Mouse (Mus musculus): ENCODE data around the gene Jarid2.
A peak's percentile ranks its signal among the peaks of the same experiment; 100 is the strongest.

The Jarid2 gene

DNA sequence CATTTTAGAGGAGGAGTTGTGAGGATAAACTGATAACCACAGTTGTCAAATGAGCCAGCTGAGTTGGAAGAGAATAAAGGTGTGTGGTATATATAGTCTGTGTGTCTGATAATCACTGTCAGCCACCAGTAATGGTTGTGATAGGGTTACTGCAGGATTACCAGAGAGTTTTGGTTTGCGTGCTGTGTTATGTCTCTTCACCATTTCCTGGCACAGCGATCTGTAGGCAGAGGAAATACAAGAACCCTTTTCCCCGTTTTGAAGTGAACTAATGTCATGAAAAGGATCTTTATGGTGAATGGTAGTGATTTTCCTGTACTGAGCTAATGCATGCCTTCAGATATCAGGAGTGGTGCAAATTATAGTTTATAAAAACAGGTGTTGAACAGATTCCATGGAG, 122.8 kb downstream of the Jarid2 start:
- DNase-seq: no peak

DNA sequence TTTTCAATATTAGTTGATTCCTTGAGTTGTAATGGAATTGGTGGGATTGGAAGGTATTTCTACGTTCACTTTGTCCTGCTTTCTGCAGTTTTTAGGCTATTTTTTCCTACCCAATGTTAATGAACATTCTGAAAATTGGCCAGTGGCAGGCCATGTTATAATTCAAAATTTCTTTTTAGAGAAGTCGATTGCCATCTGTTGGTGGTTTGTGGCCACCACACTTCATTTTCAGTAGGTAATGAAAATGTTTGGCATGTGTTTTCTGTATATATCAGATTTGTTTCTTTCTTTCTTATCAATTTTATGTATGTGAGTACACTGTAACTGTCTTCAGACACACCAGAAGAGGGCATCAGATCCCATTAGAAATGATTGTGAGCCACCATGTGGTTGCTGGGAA, 136.3 kb downstream of the Jarid2 start:
- no peak for DNase-seq

DNA sequence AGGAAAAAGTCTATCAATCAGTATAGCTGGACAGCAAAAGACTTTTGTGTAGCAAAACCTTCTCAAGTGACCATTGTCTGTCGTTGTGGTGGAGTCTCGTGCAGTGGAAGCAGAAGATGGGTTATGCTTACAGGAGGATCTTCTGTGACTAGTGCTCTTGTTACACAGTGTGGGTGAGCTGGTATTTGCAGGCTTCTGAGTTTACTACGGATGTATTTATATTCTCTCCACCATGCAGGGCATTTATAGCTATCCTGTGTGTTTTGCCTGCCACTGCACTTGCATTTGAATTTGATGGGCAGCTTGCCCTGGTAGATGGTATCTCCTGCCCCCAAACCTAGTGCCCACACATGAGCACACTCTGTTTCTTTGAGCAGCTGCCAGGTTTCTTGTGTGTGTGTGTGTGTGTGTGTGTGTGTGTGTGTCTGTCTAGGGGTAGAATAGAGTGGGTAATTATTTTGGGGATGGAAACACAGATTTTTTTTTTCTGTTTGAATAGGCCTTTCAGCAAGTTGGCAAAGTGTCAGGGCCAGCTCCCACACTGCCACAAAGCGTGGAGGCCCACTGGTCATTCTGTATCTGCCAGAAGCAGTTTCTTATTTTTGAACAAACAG, 138.9 kb downstream of the Jarid2 start:
- peak; percentile 41 for DNase-seq

DNA sequence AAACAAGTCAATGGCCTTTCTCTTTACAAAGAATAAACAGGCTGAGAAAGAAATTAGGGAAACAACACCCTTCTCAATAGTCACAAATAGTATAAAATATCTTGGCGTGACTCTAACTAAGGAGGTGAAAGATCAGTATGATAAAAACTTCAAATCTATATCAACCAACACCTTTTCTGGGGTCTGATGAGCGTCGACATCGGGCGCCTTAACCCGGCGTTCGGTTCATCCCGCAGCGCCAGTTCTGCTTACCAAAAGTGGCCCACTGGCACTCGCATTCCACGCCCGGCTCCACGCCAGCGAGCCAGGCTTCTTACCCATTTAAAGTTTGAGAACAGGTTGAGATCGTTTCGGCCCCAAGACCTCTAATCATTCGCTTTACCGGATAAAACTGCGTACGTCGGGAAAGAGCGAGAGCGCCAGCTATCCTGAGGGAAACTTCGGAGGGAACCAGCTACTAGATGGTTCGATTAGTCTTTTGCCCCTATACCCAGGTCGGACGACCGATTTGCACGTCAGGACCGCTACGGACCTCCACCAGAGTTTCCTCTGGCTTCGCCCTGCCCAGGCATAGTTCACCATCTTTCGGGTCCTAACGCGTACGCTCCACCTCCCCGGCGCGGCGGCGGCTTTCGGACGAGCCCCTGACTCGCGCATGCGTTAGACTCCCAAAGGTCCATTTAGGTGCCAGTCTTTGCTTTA, 140.3 kb downstream of the Jarid2 start:
- DNase-seq: peak; percentile 100

DNA sequence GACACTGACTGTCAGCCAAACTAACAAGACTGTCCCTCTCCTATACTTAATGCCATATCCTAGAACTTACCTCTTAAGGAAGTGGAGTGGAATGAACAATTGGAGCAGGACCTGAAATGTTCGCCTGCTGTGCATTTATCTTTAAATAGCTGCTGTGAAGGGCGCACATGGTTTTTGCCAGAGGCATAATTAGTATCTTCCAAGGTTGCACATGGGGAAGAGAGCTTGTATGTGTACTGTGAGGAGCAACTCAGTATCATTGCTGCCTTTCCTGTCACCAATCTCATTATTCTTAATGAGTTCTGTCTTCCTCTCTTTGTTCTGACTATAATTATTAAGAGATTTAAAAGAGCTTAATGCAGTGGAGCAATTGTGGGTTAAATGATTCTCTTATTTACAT, 147.5 kb downstream of the Jarid2 start:
- DNase-seq: no peak

DNA sequence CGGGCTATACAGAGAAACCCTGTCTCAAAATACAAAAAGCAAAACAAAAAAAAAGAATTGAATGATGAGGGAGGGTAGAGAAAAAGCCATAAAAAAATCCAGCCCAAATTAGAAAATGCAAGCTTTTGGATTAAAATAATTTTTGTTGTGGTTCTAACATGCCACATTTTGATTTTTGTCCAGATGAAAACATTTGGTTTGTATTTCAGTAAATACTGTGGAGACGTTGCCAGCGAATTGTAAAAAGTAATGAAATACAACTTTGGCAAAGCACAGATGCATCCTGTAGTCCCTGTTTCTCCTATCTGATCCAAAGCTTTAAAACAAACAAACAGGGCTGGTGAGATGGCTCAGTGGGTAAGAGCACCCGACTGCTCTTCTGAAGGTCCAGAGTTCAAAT, 151.7 kb downstream of the Jarid2 start:
- no peak for DNase-seq

DNA sequence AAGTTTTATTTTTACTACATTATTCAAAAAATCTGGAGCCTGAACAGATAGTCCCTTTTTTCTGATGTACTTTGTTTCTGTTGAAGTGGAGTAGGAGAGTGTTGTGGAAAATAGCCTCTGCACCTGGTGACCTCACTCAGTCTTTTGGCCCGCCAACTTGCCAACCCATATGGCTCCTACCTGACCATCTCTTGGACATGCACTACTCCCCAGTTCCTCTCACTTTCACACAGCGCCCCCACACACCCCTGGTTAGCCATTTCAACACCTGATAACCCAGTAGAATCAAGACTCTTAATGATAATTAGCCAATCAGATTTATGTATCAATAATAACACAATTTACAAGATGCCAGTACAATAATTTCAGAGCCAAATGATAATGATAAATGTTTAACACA, 156.9 kb downstream of the Jarid2 start:
- DNase-seq: no peak

DNA sequence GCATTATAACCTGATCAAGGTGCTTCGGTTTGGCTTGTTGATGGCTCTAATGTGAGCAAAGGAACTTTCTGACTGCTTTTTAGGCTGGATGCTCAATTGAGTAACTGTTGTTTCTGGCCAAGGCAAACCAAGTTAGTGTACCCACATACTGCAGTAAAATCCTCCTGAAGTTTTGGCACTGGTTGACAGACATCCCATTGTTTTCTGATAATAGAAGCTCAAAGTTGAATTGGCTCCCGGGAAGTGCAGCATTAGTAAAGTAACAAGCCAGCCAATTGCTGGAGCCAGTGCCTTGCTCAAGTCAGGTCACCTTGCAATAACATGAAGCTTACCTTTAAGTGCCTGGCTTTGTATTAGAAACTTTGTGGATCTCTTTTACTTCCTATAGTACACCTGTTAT, 161.3 kb downstream of the Jarid2 start:
- DNase-seq: no peak

DNA sequence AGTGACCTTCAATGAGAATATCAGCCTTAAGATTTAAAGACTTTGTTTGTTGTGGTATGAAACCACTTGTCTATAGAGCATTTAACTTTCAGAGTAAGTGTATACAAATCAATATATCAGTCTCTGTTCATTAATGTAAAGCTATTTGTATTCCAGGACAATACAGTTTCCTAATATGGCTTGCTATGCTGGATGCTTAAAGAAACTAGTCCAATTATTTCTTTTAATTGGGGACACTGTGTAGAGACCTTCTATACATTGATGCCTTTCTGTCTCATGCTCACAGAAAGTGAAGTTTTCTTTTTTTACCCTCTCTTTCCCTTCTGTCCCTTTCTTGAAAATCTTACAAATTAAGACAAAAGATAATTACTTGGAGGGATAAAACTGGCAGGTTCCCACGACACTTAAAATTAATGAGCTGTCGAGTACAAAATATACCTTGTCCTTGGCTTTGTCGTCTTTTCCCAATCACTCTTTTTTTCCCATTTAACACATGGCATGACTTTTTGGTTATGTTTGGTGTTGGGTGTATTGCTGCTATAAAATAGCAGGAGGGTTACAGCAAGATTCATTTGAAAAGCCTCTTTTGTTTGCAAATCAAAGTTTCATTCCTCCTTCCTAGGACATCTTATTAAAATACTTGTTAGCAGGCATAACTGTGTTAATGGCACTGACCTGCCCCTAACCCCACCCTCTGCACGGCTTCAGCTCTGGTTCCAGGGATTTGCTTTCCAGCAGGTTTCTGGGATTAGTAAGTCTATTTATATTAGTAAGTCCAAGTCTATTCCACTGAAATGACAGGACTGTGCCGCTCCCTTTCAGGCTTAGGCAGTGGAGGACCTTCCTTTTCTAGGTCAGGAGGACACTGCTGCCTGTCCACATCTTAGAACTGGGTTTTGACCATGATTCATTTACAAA, 162.8 kb downstream of the Jarid2 start:
- DNase-seq: no peak

DNA sequence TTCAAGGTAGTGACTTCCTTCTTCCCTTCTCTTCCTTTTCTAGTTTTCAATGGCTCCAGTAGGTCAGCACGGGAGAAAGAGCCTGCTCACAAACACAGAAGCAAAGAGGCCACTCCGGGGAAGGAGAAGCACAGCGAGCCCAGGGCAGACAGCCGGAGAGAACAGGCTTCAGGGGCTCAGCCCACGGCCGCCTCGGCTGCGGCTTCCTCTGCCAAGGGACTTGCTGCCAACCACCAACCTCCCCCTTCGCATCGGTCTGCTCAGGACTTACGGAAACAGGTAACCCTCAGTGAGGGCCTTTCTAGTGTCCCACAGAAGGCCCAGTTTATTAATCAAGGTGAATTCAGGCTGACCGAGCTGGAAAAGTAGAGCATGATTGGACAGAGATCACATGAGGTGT, 166.9 kb downstream of the Jarid2 start:
- DNase-seq: no peak

DNA sequence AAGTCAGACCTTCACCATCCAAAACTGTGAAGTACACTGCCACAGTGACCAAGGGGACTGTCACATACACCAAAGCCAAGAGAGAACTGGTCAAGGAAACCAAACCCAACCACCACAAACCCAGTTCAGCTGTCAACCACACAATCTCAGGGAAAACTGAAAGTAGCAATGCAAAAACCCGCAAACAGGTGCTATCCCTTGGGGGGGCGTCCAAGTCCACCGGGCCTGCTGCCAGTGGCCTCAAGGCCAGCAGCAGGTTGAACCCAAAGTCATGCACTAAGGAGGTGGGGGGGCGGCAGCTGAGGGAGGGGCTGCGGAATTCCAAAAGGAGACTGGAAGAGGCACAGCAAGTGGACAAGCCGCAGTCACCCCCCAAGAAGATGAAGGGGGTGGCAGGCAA, 173.0 kb downstream of the Jarid2 start:
- DNase-seq: no peak

DNA sequence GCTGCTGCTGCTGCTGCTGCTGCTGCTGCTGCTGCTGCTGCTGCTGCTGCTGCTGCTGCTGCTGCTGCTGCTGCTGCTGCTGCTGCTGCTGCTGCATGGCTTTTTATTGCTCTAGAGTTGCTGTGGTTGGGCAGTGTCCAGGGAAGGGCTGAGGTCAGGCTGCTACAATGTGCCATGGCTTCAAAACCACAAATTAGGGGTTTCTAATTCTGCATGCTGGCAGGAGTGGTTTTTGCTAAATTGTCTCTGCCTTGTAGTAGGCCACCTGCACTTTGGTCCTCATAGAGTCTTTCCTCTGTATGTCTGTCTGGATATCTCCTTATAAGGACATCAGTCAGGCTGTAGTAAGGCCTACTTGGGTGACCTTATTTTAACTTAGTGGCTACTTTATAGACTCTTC, 174.1 kb downstream of the Jarid2 start:
- DNase-seq: no peak

DNA sequence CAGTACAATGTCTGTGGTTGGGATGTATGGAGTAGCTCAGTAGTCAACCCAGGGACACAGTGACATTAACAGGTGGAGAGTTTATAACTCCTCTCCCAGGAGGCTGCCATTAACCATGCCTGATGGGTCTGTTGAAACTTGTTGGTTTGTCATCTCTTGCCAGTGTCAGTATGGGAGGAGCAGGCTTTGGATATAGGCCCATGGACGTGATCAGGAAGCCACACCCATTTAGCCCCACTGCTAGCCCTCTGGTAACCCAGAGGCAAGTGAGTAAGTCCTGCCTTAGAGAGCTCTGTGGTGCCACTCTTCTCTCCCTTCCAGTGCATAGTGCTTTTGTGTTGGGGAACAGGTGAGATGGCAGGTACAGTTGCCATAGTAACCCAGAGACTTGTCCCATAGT, 175.0 kb downstream of the Jarid2 start:
- DNase-seq: no peak

DNA sequence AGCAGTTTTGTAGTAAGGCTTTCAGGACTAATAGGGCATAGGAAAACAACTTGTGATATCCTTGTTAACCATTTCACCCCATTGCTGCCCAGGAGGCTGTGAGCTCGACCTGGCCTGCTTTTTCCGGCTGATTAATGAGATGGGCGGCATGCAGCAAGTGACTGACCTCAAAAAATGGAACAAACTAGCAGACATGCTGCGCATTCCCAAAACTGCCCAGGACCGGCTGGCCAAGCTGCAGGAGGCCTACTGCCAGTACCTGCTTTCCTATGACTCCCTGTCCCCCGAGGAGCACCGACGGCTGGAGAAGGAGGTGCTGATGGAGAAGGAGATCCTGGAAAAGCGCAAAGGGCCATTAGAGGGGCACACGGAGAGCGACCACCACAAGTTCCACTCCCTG, 176.9 kb downstream of the Jarid2 start:
- no peak for DNase-seq

DNA sequence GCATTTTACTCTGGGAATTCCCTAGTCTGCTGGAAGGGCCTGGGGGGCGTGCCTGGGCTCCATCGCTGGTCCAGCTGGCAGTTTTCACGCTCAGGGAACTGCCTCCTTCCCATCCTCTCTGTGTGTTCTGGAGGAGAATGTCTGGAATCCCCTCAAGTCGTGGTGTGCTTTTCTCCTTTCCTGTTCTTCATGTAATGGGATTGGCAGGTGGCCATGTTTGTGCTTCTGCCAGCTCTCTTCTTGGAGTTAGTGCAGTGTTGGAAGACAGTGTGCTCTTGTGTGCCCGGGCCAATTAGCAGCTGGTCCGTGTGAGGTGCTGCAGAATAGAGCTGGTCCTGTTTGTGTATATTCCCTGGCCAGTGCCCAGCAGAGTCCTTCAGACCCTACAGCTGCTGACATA, 178.4 kb downstream of the Jarid2 start:
- peak; percentile 92 for DNase-seq

DNA sequence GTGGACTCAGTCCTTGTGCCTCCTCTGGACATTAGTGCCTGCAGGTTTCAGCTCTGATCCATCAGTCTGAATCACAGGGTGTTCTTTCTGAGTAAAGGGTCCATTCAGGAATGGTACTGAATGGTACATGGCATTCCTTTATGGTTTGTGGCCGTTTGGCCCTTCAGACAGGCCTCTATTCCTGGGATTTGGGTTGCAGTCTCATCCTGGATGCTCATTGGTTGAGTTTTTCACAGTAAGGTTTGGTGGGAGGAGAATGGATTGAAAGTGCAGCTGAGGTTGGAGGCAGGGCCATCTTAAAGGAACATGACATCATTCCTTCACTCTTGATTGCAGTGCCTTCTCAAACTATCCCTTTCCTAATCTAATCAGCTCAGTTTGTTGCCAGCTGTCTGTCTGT, 179.5 kb downstream of the Jarid2 start:
- no peak for DNase-seq

DNA sequence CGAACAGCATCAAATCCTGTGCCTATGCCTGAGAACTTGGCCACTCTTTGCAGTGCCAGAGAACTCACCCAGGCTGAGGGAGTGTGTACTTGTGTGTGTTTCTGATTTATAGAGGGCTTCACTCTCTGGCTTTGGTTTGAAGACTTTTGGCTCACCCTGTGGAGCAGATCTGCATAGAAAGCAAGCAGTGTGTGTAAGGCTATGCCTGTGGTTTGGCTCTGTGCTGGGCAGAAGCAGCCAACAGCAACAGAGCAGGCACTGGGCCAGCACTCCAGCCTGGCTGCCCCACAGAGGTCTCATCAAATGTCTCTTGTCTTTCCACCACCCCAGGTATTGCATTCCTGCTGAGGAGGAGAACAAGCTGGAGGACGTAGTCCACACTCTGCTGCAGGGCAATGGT, 183.6 kb downstream of the Jarid2 start:
- DNase-seq: no peak

DNA sequence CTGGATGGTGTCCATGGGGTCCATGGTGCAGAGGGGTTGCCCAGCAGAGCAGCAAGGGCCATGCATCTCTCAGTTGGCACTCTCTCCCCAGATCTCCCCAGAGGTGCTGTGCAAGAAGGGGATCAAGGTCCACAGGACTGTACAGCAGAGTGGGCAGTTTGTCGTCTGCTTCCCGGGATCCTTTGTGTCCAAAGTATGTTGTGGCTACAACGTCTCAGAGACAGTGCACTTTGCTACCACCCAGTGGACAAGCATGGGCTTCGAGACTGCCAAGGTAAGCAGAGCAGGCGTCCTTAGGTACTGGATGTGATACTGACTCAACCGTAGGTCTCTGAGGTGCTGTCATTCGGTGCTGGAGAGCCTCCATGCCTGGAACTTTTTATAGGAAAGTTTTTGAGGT, 184.3 kb downstream of the Jarid2 start:
- no peak for DNase-seq

DNA sequence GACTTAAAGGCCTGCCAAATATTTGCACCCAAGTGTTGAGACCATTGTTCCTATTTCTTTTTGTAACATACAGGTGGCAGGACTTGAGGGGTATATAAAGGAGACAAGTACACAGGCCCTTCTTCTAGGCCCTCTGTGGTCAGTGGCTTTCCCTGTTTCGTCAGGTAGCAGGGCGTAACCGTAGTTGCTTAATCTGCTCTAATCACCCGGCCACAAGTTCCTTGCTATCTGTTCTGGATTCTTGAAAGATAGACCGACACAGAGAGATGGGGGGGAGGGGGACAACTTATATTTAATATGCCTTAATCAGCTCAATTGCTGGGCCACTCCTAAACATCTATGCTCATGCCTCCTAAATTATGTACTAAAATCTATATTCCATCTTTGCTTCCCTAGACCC, 186.1 kb downstream of the Jarid2 start:
- DNase-seq: no peak

DNA sequence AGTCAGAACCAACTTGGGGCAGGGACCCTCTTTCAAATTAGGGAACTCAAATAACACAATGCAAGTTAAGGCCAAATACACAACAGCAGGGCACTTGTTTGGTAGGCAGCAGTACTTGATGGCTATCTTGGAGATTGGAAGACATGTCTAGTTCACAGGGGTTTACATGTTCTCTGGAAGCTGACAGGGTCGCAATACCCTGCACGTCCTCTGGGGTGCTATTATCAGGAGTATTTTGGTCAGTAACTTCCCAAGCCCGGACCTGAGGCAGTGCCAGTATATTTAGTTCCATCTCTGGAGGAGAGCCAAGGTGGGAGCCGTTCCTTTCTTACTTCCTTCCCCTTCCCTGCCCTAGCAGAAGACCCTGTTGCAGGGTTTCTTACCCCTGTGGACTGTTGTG, 186.7 kb downstream of the Jarid2 start:
- DNase-seq: no peak

DNA sequence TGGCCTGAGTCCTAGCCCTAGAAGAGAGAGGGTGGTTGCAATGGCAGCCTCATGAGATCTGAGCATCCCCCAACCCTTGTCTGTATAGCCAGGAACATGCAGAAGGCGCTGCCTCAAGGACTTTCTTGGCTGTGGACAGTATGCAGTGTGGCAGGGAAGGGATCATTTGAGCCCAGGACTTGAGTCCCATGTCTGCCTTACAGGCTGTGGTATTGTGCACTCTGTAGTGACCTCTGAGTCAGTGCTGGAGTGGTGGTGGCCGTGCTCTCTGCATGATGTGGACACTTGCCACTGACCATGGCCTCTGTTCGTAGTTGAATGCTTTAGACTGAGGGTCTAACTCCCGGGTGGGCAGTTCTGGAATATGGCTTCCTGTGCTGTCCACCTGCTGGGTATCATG, 187.9 kb downstream of the Jarid2 start:
- DNase-seq: no peak

DNA sequence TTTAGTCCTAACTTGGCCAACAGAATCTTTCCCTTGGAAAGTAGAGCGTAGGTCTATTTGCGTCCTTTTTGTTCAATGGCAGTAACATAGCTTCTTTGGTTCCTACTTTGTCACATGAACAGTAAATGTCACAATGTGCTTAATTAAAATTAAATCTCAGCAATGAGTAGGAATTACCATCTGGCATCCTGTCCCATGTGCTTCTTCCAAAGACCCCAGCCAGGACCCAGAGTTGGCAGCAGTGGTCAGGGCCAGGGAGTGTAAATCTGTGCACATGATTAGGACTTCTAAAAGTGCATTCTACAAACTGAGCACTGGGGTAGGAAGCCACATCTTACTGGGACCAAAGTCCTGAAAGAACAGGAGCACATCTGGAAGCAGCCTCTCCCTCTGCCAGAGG, 189.0 kb downstream of the Jarid2 start:
- DNase-seq: no peak

DNA sequence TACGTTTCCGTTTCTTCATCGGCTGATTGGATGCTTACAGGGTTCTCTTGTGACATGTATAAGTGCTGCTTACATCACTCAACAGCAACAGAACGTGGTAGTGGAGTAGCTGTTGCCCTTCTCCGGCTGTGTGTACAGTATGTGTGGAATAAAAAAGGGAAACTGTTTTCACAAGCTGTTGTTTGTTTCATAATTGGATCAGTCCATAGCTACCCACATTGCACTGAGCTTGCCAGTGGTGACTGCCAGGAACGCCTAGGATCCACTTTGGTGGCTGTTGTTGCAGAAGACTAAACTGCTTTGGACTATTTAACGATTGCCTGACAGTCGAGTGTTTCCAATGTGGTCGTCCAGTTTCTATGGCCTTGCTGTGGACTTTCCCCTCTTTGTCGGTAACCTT, 191.8 kb downstream of the Jarid2 start:
- peak; percentile 29 for DNase-seq

DNA sequence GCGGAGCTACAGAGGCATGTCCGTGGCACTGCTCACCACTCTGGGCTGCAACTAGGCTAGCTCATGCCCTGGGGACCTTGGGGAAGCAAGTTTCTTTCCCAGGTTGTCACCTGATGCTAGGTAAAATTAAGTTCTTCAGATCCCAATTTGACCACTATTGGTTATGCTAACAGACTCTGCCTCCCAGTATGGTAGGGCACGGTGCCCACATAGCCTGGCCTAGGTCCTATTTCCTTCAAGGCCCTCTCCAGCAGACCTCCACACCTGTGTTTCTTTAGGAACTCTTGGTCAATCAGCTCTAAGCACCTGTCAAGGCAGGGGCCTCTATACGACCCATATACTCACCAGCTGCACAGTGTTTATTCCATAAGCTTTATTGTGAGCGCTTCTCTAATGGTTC, 192.4 kb downstream of the Jarid2 start:
- no peak for DNase-seq
